Mouse (Mus musculus) heart, adult 2 months (tissue): ENCODE measurements around the gene Chchd3. TPM values are rescaled to one million over a fixed set of nuclear protein-coding genes. Genes with fewer than 3 reads are reported as not detected.

Experiments
- DNase-seq, 2 experiments: peaks; one replicate each; pipeline ENCODE4 v3.0.0; 2021
- H3K27ac ChIP-seq: fragments of 200-600 bp; 2 replicates; pipeline ENCODE4 v1.8.1; 2022
- H3K27me3 ChIP-seq: fragments of 200-500 bp; 2 replicates; pipeline ENCODE4 v1.6.1; 2012; ENCODE audit warnings: mild to moderate bottlenecking, low read length, inconsistent platforms, mixed read lengths; ENCODE audit not compliant: control insufficient read depth, insufficient read depth
- H3K36me3 ChIP-seq: fragments of 200-500 bp; 2 replicates; pipeline ENCODE4 v1.6.1; 2012; ENCODE audit warnings: low read length, inconsistent platforms; ENCODE audit not compliant: control insufficient read depth, insufficient read depth
- H3K4me1 ChIP-seq: fragments of 200-500 bp; 2 replicates; pipeline ENCODE4 v1.6.1; 2011; ENCODE audit warnings: low read length; ENCODE audit not compliant: control insufficient read depth, insufficient read depth
- H3K4me3 ChIP-seq: fragments of 200-600 bp; 2 replicates; pipeline ENCODE4 v1.8.1; 2022
- H3K79me2 ChIP-seq: fragments of 200-500 bp; replicated peaks from 2 replicates; pipeline ENCODE4 v1.6.1; 2012; ENCODE audit warnings: mild to moderate bottlenecking, inconsistent platforms, low read length, moderate library complexity, mixed read lengths; ENCODE audit not compliant: control insufficient read depth, insufficient read depth
- H3K9ac ChIP-seq: fragments of 200-500 bp; 2 replicates; pipeline ENCODE4 v1.6.1; 2012; ENCODE audit warnings: low read depth, mild to moderate bottlenecking, control low read depth, inconsistent platforms, low read length, mixed read lengths
- CTCF ChIP-seq: fragments of 200-600 bp; IDR thresholded peaks from 2 replicates; pipeline ENCODE4 v1.8.1; 2022; ENCODE audit warnings: antibody characterized with exemption, mild to moderate bottlenecking, moderate library complexity
- EP300 ChIP-seq: fragments of 200-500 bp; IDR thresholded peaks from 2 replicates; pipeline ENCODE4 v1.6.1; 2011; ENCODE audit warnings: low read depth, low read length, control low read depth; ENCODE audit not compliant: insufficient read depth
- POLR2A ChIP-seq: fragments of 200-500 bp; IDR thresholded peaks from 2 replicates; pipeline ENCODE4 v1.6.1; 2011; ENCODE audit warnings: mild to moderate bottlenecking, low read depth, low read length, control low read depth; ENCODE audit not compliant: insufficient read depth
- WGBS: fragments of 180-500 bp; shearing (Covaris S2); methylation state at CpG from one replicate; pipeline ENCODE4 v1.1.7; 2018; 5-methylcytosine and 5-hydroxymethylcytosine counted together
- intact Hi-C: fragments of 180-260 bp; cut with DNase I; formaldehyde crosslinking; loops from one replicate; pipeline ENCODE4 v1.15.1; 2025
- polyA plus RNA-seq: library from polyadenylated mRNA; depleted of rRNA; stranded (reverse); fragments of >200 nt; gene quantifications from 2 replicates; pipeline ENCODE4 v1.2.3, GENCODE M21; 2012
- total RNA-seq, 2 experiments: library from RNA; stranded (reverse); gene quantifications; 2 replicates each; pipeline ENCODE4 v1.2.3; 2021

Gene Chchd3
- total and polyA plus RNA-seq, 3 experiments, result 195 to 621 (median 490) TPM

DNA sequence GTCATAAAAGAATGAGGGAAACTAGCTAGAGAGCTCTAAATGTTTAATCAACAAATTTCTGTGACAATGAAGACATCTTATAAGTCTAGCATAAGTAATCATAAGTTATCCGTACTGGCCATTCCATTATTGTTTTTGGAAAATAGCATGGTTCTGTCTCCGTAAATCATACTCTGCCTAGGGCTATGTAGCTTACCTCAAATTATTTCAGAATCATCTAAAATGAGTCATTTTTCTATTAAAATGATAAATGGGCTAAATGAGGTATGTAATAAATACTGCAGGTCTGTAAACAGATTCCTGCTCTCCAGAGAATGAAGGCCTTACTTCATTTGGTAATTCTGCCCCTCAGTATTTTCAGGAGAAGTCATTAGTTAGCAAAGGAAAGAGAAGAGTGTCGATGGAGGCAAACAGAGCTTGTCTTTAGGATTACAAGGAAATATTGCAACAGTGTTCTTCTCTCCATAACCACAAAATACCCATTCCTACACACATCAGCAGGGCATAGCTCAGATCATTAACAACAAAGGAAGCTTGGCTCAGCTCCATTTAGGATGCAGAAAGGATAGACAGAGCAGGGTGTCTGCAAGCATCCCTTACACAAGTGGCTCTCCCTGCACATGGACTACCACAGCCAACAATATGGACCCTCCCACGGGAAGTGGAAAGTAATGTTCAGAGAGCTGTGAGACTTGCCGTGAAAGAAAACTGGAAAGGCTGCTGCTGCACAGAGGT is 100.1 kb downstream of the Chchd3 start:
- Histone ChIP-seq H3K9ac (no peak overlapping the region), H3K4me3 (no peak overlapping the region), H3K4me1 (peaks cover 6% of the 10 kb centered on the region), H3K27me3 (no peaks in the 10 kb centered on the region), H3K27ac (no peak overlapping the region), H3K36me3 (peaks cover 14% of the 10 kb centered on the region), H3K79me2 (no peaks in the 10 kb centered on the region)
- no peak for DNase-seq
- intact Hi-C loops, result no loop called here
- no peak for TF ChIP-seq EP300
- TF ChIP-seq POLR2A, result no peak
- TF ChIP-seq CTCF, result no peak
- 71% methylated on average over 5 of the region's 5 CpGs for WGBS

DNA sequence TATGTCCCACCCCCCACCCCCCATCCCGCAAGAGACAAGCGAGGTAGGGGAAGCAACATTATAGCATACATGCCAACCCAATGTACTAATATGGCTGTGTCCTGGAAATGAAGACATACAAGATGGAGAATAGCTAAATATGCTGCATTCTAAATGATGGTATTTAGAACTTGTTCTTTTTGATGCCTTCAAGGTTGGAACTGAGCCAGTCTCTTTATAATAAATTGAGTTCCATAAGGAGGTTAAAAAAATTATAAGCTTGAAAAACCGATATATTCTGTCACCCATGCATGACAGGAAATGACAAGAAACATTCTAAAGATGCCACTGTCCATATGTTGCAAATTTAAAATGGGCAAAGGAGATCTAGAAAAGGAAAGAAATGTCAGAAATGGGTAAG is 104.6 kb downstream of the Chchd3 start:
- intact Hi-C loops, result no loop called here
- Histone ChIP-seq H3K4me1 (no peaks in the 10 kb centered on the region), H3K9ac (no peak overlapping the region), H3K27ac (no peak overlapping the region), H3K36me3 (peaks cover 6% of the 10 kb centered on the region), H3K27me3 (no peaks in the 10 kb centered on the region), H3K79me2 (peaks cover 1% of the 10 kb centered on the region; the same call in 1 of the 2 replicates), H3K4me3 (no peak overlapping the region)
- WGBS, result 85% methylated on average over 3 of the region's 3 CpGs
- DNase-seq, result no peak
- TF ChIP-seq CTCF (no peak), EP300 (no peak), POLR2A (no peak)

DNA sequence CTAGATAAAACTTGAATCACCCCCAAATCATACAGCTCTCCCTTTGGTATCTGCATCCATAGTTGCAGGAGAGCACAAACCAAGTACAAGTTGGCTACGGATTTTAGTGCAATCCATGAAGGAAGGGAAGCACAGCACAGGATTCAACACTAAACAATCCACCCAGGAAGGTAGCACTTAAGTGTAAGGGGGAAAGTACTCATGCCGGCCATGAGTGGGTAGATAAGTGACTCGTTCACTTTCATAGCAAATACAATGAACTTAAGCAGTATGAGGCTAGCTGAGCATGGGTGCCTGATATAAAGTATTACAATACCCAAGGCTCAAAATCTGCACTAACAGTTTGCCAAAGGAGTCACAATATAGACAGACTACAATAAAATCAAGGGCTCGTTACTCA is 109.1 kb downstream of the Chchd3 start:
- no peak for DNase-seq
- no peak overlapping the region for H3K27ac ChIP-seq
- TF ChIP-seq EP300, result no peak
- TF ChIP-seq POLR2A, result no peak
- TF ChIP-seq CTCF, result no peak
- H3K4me1 ChIP-seq, result no peaks in the 10 kb centered on the region
- H3K4me3 ChIP-seq, result no peak overlapping the region
- peaks cover 1% of the 10 kb centered on the region; the same call in 1 of the 2 replicates for H3K79me2 ChIP-seq
- H3K9ac ChIP-seq, result no peak overlapping the region
- 70% methylated on average over 4 of the region's 4 CpGs for WGBS
- intact Hi-C loops, result no loop called here
- H3K36me3 ChIP-seq, result peaks cover 6% of the 10 kb centered on the region
- no peaks in the 10 kb centered on the region for H3K27me3 ChIP-seq

DNA sequence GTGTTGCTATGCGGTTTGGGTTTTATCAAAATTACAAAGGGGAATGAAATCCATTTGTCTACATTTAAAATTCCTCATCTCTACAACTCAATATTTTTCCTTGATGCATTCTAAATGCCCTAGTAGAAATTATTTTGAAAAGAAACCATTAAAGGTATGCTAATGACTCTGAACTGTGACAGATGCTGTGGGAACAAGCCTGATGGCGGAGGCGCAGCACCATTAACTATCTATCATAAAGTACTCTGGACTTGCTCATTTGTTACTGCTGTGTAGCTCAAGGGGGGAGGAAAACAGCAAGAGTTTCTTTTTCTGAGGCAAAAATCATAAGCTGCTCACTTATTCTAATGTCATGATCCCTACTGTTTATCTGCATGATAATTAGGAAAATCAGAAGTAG is 110.4 kb downstream of the Chchd3 start:
- peaks cover 5% of the 10 kb centered on the region for H3K4me1 ChIP-seq
- WGBS, result 97% methylated on average over 3 of the region's 3 CpGs
- DNase-seq, result no peak
- TF ChIP-seq CTCF (no peak), POLR2A (no peak), EP300 (no peak)
- H3K79me2 ChIP-seq, result peaks cover 1% of the 10 kb centered on the region; the same call in 1 of the 2 replicates
- H3K36me3 ChIP-seq, result peaks cover 9% of the 10 kb centered on the region
- intact Hi-C loops, result no loop called here
- no peak overlapping the region for H3K4me3 ChIP-seq
- H3K27me3 ChIP-seq, result no peaks in the 10 kb centered on the region
- no peak overlapping the region for H3K9ac ChIP-seq
- no peak overlapping the region for H3K27ac ChIP-seq

DNA sequence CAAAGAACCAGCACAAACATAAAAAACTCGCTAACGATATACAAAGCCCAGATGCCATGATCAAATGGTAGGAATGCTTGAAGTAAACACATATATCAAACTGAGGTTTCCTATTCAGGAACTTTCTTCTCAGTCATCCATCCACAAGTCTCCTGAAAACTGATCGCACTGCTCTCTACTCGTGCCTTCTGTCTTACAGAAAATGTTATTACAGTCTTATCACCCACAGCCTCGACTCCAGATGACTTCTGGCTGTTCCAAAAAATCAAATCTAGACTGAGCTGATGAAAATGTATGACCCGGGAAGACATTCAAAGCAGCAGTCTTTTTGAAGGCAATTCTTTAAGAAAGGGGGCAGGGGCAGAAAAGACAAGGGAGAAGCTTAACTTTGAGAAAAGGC is 112.8 kb downstream of the Chchd3 start:
- no peaks in the 10 kb centered on the region for H3K27me3 ChIP-seq
- H3K4me1 ChIP-seq, result peaks cover 5% of the 10 kb centered on the region
- no peak for DNase-seq
- peaks cover 9% of the 10 kb centered on the region for H3K36me3 ChIP-seq
- no peak overlapping the region for H3K9ac ChIP-seq
- no peak overlapping the region for H3K27ac ChIP-seq
- 47% methylated on average over 6 of the region's 6 CpGs for WGBS
- no peak overlapping the region for H3K4me3 ChIP-seq
- no peaks in the 10 kb centered on the region for H3K79me2 ChIP-seq
- intact Hi-C loops, result no loop called here
- TF ChIP-seq POLR2A (no peak), CTCF (no peak), EP300 (no peak)

DNA sequence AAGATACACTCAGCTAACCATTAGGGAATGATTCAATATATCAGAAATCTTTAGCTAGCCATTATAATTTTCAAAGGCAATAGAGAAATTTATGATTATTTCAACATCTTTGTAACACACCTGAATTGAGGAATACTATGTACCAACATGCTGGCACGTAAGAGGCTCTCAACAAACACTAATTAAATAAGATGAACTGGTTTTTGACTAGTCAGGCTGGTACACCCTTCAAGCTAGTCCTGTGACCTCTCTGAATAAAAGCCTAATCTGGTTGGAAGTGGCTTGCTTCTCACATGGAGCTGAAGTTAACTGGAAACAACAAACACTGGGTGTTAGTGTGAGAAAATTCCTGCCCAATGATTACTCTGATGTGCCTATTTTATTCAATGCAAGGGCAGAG is 115.1 kb downstream of the Chchd3 start:
- TF ChIP-seq CTCF (no peak), POLR2A (no peak), EP300 (no peak)
- intact Hi-C loops, result no loop called here
- WGBS, result 90% methylated on average over 1 of the region's 1 CpGs
- H3K4me3 ChIP-seq, result no peak overlapping the region
- no peaks in the 10 kb centered on the region for H3K27me3 ChIP-seq
- no peak overlapping the region for H3K9ac ChIP-seq
- peaks cover 8% of the 10 kb centered on the region for H3K4me1 ChIP-seq
- no peak for DNase-seq
- H3K27ac ChIP-seq, result no peak overlapping the region
- peaks cover 3% of the 10 kb centered on the region; the same call in 1 of the 2 replicates for H3K79me2 ChIP-seq
- H3K36me3 ChIP-seq, result peaks cover 9% of the 10 kb centered on the region
